Mouse (Mus musculus) ES-E14 (cell line): ENCODE data around the gene Efna5. TPM values are rescaled to one million over a fixed set of nuclear protein-coding genes. Genes with fewer than 3 reads are reported as not detected.

Source experiments
- DNase-seq: peaks from one replicate; pipeline ENCODE4 v3.0.0-alpha.2; 2013; ENCODE audit warnings: low read depth, low spot score
- H3K27ac ChIP-seq: 2 replicates; pipeline ENCODE4 v1.5.1; 2012; ENCODE audit warnings: low read depth, mild to moderate bottlenecking, low read length, moderate library complexity, mixed read lengths; ENCODE audit not compliant: poor library complexity, insufficient read depth, severe bottlenecking
- H3K36me3 ChIP-seq: 2 replicates; pipeline ENCODE4 v1.6.1; 2012; ENCODE audit warnings: mild to moderate bottlenecking, low read length, moderate library complexity, mixed read lengths; ENCODE audit not compliant: control insufficient read depth, poor library complexity, insufficient read depth, severe bottlenecking
- H3K4me1 ChIP-seq, 2 experiments: fragments of 150-350 bp in 1 of 2; sonication (generic) in 1 of 2; 2 replicates each; pipeline ENCODE4 v1.6.1; 2012; ENCODE audit warnings: low read length in 2 of 2, mild to moderate bottlenecking in 1 of 2, mixed read lengths in 1 of 2; ENCODE audit not compliant: control insufficient read depth in 2 of 2, insufficient read depth in 2 of 2, poor library complexity in 1 of 2
- H3K4me3 ChIP-seq, 2 experiments: fragments of 150-350 bp in 1 of 2; sonication (generic) in 1 of 2; 2 replicates each; pipeline ENCODE4 v1.5.1; 2012; ENCODE audit warnings: low read length in 2 of 2, low read depth in 1 of 2, mild to moderate bottlenecking in 1 of 2, mixed read lengths in 1 of 2; ENCODE audit not compliant: insufficient read depth in 1 of 2, poor library complexity in 1 of 2, severe bottlenecking in 1 of 2
- H3K9ac ChIP-seq: 2 replicates; pipeline ENCODE4 v1.6.1; 2012; ENCODE audit warnings: low read depth, mild to moderate bottlenecking, low read length, mixed read lengths; ENCODE audit not compliant: poor library complexity, insufficient read depth, severe bottlenecking
- H3K9me3 ChIP-seq: fragments of 150-350 bp; sonication (generic); 2 replicates; pipeline ENCODE4 v1.6.1; 2012; ENCODE audit warnings: low read depth, mild to moderate bottlenecking, low read length; ENCODE audit not compliant: control insufficient read depth, insufficient read depth
- CHD2 ChIP-seq: IDR thresholded peaks from 2 replicates; pipeline ENCODE4 v1.6.1; 2014; ENCODE audit warnings: mild to moderate bottlenecking, low read depth, low read length, inconsistent platforms
- HCFC1 ChIP-seq: IDR thresholded peaks from 2 replicates; pipeline ENCODE4 v1.6.1; 2012; ENCODE audit warnings: low read length, inconsistent platforms, borderline replicate concordance; ENCODE audit not compliant: insufficient read depth
- MAFK ChIP-seq: IDR thresholded peaks from 2 replicates; pipeline ENCODE4 v1.6.1; 2014; ENCODE audit warnings: mild to moderate bottlenecking, low read depth, low read length, inconsistent platforms; ENCODE audit not compliant: insufficient read depth
- ZC3H11A ChIP-seq: IDR thresholded peaks from 2 replicates; pipeline ENCODE4 v1.6.1; 2012; ENCODE audit warnings: low read depth, mild to moderate bottlenecking, inconsistent platforms, low read length, borderline replicate concordance
- ZNF384 ChIP-seq: IDR thresholded peaks from 2 replicates; pipeline ENCODE4 v1.6.1; 2012; ENCODE audit warnings: low read depth, low read length, inconsistent platforms
- in situ Hi-C, 2 experiments: fragments of 600-800 bp; cut with MboI; formaldehyde crosslinking; loops; one replicate each; pipeline ENCODE4 v1.15.1; 2025; ENCODE audit warnings: low sequenced_read_pairs in 2 of 2, inconsistent platforms in 1 of 2; ENCODE audit not compliant: unreplicated experiment in 2 of 2
- total RNA-seq: library from RNA; depleted of rRNA; stranded (reverse); fragments of 300-350 nt; gene quantifications from 2 replicates; pipeline ENCODE4 v1.2.3, GENCODE M21; 2012

Efna5 gene
- total RNA-seq, 1 experiment: 3.8 TPM

DNA sequence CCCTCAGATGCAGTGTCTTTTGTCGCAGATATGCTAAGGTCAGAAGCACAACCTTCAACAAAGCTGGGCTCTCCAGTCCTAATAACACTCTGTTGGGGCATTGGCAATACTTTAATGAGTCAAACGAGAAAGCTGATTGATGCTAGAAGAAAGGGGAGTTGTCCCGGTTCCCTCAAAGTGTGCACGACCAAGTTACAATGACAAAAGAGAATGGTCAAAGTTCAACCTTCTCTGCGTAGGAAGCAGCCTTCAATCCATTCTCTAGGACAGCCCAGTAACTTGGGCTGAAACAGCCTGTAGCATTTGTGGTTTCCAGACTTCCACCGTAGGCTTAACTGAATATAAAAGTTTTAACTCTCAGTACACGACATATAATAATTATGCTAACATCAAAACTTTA, 43.8 kb downstream of the Efna5 start:
- in situ Hi-C loops: no loop called here
- H3K9me3 ChIP-seq: no peaks in the 10 kb centered on the region
- no peaks in the 10 kb centered on the region for H3K36me3 ChIP-seq
- no peak for DNase-seq
- no peak overlapping the region for H3K9ac ChIP-seq
- TF ChIP-seq MAFK (no peak), CHD2 (no peak), ZC3H11A (no peak), HCFC1 (no peak), ZNF384 (no peak)
- H3K27ac ChIP-seq: no peak overlapping the region
- no peaks in the 10 kb centered on the region for H3K4me1 ChIP-seq
- no peak overlapping the region for H3K4me3 ChIP-seq

DNA sequence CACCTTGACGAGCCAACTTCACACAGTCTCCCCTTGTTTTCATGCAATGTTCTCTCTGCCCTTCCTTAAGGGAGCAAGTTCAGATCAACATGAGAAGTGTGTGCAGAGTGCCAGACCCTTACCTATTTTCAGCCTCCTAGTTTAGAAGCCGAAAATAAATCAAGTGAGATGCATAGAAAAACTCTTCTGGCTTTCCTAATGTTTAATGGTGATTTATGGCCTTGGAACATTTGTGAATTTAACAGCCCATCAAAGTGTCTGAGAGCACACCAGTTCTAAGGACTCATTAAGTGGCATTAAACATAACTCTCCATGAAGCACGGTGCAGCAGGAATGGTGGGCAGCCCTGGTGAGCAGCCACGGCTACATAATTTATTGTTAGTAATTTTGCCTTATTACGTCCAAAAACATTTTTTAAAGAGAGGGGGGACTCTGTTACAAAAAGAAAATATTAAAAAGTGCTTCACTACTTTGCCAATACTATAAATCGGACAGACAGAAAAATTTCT, 44.5 kb downstream of the Efna5 start:
- DNase-seq: no peak
- H3K36me3 ChIP-seq: no peaks in the 10 kb centered on the region
- H3K27ac ChIP-seq: no peak overlapping the region
- in situ Hi-C loops: no loop called here
- no peaks in the 10 kb centered on the region for H3K4me1 ChIP-seq
- TF ChIP-seq ZC3H11A (no peak), HCFC1 (no peak), ZNF384 (no peak), CHD2 (no peak), MAFK (no peak)
- H3K9ac ChIP-seq: no peak overlapping the region
- H3K9me3 ChIP-seq: no peaks in the 10 kb centered on the region
- H3K4me3 ChIP-seq: no peak overlapping the region

DNA sequence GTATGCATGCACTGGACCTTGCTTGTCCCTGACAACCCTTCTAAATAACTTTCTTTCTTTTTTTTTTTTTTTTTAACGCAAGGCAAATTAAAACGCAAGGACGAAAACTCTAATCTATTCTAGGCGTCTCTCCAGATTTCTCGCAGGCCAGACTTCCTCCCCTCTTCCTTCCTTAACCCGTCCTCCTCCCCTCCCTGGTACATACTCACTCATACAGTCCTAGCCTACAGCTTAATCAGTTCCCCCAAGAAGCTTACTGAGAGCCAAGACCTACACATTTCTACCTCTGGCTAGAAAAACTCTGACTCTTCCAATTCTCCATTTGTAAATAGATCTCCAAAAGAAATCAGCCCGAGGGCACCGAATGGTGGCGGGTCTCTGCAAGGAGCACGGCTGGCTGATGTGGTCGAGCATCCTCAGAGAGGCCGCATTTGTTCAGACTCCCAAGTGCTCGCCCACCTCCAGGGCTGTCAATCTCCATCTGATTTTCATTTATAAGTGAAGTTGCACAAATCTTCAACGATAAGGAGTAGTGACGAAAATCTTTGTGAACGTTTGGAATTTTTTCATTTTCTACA, 48.5 kb downstream of the Efna5 start:
- in situ Hi-C loops: no loop called here
- DNase-seq: no peak
- Histone ChIP-seq H3K36me3 (no peaks in the 10 kb centered on the region), H3K27ac (no peak overlapping the region), H3K4me1 (no peaks in the 10 kb centered on the region), H3K4me3 (no peak overlapping the region), H3K9ac (no peak overlapping the region), H3K9me3 (no peaks in the 10 kb centered on the region)
- no peak for TF ChIP-seq MAFK
- TF ChIP-seq ZNF384: no peak
- no peak for TF ChIP-seq ZC3H11A
- TF ChIP-seq CHD2: no peak
- TF ChIP-seq HCFC1: no peak

DNA sequence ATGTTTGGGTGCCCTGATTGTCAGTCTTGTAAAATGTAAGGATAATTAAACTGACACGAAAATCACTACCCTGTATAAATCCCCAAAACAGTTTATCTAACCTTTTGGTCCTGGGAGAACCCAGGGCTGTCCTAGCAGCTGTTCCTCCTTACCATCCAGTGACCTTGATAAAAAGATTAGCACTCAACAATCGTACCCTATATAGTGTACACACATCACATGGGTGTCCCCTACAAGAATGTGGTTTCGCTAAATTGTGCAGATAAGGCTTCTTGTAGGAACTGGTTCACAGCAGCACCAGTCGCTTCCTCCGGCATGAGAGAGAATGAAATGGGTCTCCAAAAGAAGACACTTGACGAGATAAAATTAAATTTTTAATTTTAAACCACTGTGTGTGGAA, 53.6 kb downstream of the Efna5 start:
- Histone ChIP-seq H3K9me3 (no peaks in the 10 kb centered on the region), H3K9ac (no peak overlapping the region), H3K4me3 (no peak overlapping the region), H3K27ac (no peak overlapping the region), H3K4me1 (no peaks in the 10 kb centered on the region), H3K36me3 (no peaks in the 10 kb centered on the region)
- TF ChIP-seq ZC3H11A (no peak), CHD2 (no peak), MAFK (no peak)
- in situ Hi-C loops: no loop called here
- DNase-seq: no peak

DNA sequence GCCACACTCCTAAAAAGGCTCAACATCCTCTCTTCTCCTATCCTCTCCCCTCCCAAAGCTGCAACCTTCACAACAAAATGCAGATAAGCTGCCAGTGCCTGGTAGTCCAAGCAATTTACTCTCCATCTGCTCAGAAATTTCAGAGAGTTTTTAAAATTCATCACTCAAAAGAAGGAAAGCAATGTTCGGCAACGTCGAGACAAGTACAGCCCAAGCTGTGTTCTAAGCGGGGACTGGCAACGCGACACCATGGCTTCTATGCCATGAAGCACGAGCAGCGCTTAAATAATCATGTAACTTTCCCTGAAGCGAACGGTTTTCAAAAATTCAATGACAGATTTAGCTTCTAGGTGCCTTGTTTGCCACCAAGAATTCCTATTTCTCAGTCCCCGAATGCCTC, 59.9 kb downstream of the Efna5 start:
- Histone ChIP-seq H3K9me3 (no peaks in the 10 kb centered on the region), H3K27ac (no peak overlapping the region), H3K4me3 (no peak overlapping the region), H3K4me1 (no peaks in the 10 kb centered on the region), H3K36me3 (no peaks in the 10 kb centered on the region), H3K9ac (no peak overlapping the region)
- no peak for DNase-seq
- TF ChIP-seq HCFC1 (no peak), CHD2 (no peak), ZC3H11A (no peak)
- in situ Hi-C loops: no loop called here
